Mouse (Mus musculus): Measurements from ENCODE around the gene 2210010C04Rik. TPM values are rescaled to one million over a fixed set of nuclear protein-coding genes. Genes with fewer than 3 reads are reported as not detected.

The 2210010C04Rik gene
- polyA plus RNA-seq (2012; rRNA removed), result 0.24 and 1.6 TPM in 2 replicates

DNA sequence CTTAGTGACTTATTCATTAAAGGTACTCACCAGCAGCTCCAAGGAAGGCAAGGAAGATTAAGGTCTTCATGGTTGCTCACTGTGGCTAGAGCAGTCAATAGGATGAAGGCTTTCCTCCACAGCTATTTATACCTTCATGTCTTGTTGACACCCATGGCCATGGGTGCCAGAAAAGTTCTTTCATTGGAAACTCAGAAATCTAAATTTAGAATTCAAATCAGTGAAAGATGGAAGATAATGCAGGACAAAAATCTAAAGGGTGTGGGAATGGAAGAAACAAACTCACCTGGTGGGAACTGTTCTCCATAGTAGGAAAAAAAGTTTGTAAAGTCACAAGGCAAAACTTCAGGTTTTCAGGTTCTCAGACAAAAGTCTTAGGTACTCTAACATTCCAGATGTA is at the start of gene 2210010C04Rik:
2210010C04Rik (minus strand) TSS at position 101 of the 400 bp plus-strand sequence.
- DNase-seq (ENCODE audit: low read depth), result no peak

GRCm38 (mm10) chr6:41080121-41080520 is 44.8 kb upstream of the 2210010C04Rik start:
- no peak for DNase-seq (ENCODE audit: low read depth)

GRCm38 (mm10) chr6:41078539-41079303 is 43.4 kb upstream of the 2210010C04Rik start:
- no peak for DNase-seq (ENCODE audit: low read depth)

GRCm38 (mm10) chr6:41075753-41076152 is 40.4 kb upstream of the 2210010C04Rik start:
- DNase-seq (ENCODE audit: low read depth), result no peak

DNA sequence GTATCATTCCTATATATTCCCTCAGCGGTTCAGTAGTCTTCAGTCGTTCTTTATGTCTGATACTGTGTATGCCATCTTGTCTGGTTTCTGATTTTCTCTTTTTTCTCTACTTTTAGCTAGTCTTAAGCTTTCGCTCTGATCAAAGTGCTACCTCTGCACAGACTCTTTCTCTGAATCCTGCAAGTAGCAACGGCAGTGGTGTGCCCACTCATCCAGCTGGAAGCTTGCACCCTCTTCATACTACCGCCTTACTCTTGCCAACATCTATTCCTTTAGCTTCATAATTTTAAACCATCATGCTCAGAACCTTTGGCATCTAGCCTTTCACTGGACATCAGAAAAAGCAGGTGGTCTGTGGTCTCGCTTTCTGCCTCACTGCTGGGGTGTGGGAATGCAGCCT is 28.0 kb upstream of the 2210010C04Rik start:
- DNase-seq (ENCODE audit: low read depth), result no peak

DNA sequence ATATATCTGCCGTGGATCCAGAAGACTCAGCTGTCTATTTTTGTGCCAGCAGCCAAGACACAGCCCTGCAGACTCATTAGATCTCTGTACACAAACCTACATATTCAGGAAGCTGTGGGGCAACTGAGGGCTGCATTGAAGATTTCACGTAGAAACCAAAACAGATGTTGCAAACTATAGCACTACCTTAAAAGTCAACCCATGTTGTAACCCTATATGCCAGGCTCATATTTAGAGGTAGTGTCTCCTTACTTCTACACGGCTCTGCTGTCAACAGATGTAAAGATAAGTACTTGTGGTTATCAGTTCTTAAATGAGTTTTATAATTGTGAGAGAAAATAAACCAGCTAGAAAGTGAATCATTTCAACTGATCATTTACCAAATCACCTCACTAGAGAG is 27.4 kb upstream of the 2210010C04Rik start:
- no peak for DNase-seq (ENCODE audit: low read depth)

GRCm38 (mm10) chr6:41062081-41062480 is 26.8 kb upstream of the 2210010C04Rik start:
- no peak for DNase-seq (ENCODE audit: low read depth)

GRCm38 (mm10) chr6:41061085-41061484 is 25.8 kb upstream of the 2210010C04Rik start:
- DNase-seq (ENCODE audit: low read depth), result no peak

DNA sequence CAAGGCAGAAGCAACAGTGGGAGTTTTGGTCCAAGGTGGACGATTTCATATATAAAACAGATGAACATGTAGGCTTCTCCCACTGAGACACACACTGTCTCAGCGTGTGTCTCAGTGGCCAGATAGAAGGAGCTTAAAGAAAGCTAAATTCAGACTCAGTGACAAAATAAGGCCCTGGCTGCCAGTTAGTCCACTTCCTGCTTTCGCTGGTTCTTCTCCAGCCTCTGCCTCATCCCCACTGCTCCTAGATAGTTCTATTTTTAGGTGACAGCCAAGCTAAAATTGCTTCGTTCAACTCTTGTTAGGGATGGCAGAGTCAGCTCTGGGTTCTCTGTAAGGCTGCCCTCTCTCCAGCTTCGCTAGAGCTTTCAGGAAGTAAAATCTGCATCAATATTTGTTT is 22.3 kb upstream of the 2210010C04Rik start:
- DNase-seq (ENCODE audit: low read depth), result no peak

- DNase-seq (ENCODE audit: low read depth), result no peak
Observed at GRCm38 (mm10) chr6:41055581-41055980, 20.3 kb upstream of the 2210010C04Rik start.

DNA sequence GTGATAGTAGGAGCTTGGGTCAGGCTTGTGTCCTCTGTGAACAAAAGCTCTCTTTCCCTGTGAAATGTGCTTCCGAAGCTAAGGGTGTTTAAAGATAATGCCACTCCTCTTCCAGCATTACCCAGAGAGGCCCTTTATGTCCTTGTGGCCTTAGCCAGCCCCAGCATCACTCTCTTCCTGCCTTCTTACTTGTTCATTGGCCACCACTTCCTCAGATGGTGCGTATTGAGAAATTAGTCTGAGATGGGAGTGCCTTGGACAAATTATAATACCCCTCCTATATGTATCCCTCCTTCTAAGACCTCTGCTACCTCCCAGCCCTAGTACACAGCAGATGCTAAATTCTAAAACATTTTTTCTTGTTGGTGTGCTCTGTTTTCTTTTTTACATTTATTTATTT is 19.1 kb upstream of the 2210010C04Rik start:
- DNase-seq (ENCODE audit: low read depth), result no peak

DNA sequence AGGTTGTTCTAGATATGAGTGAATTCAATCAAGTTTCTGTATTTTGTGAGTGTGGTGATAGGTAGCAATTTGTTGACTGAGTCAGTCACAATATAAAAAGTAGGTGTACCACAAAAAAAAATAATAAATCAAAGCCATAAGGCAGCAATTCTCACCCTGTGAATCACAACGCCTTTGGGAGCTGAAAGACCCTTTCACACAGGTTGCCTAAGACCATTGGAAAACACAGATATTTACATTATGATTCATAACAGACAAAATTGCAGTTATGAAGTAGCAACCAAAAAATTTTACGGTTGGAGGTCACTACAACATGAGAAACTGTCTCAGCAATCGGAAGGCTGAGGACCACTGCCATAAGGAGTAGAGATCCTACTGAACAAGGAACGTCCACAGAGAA is 16.5 kb upstream of the 2210010C04Rik start:
- no peak for DNase-seq (ENCODE audit: low read depth)

DNA sequence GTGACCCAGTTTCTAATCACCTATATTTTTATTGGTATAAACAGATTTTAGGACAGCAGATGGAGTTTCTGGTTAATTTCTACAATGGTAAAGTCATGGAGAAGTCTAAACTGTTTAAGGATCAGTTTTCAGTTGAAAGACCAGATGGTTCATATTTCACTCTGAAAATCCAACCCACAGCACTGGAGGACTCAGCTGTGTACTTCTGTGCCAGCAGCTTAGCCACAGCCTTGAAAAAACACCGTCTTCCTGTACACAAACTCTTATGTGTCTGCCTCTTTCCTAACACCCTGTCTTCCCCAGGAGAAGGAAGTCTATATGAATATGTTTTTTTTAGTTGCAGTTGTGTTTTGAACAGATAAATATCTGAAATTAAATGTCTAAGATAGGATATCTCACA is 13.3 kb upstream of the 2210010C04Rik start:
- no peak for DNase-seq (ENCODE audit: low read depth)

DNA sequence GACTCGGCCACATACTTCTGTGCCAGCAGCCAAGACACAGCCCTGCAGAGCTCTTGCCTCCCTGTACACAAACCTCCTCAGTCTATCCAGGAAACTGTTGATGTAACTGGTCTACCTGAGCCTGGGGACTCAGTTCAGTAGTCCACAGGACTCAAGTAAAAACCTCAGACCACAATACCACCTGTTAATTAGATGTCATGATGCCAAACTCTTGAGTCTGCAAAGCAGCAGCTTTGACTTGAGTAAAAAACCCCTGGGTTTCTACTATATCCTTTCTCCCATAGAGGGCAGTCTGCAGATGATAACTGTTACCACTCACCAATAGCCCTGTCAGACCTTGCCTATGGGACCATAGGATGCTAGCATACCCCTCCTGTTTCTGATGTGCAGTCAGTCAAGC is 12.7 kb upstream of the 2210010C04Rik start:
- no peak for DNase-seq (ENCODE audit: low read depth)

- DNase-seq (ENCODE audit: low read depth), result no peak
Observed at GRCm38 (mm10) chr6:41047202-41047601, 11.9 kb upstream of the 2210010C04Rik start.

DNA sequence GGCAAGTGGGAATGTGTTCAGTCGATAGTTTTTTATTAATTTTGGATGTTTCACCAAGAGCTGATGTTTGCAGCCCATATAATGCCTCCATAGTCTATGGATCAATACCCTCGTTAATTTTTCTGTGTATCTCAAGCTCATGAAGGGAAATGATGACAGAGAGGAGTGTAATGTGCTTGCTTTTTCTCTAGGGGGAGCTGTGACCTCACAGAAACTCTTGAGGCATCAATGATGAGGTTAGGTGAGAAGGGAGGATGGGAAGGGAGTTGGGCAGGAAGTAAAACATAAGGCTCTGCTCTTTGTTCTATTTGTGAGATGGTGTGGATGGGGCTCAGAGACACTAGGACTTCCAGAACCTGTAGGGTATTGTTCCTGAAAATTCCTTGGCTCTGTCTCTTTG is 11.2 kb upstream of the 2210010C04Rik start:
- no peak for DNase-seq (ENCODE audit: low read depth)

- DNase-seq (ENCODE audit: low read depth), result no peak
Observed at GRCm38 (mm10) chr6:41044753-41045152, 9.4 kb upstream of the 2210010C04Rik start.

DNA sequence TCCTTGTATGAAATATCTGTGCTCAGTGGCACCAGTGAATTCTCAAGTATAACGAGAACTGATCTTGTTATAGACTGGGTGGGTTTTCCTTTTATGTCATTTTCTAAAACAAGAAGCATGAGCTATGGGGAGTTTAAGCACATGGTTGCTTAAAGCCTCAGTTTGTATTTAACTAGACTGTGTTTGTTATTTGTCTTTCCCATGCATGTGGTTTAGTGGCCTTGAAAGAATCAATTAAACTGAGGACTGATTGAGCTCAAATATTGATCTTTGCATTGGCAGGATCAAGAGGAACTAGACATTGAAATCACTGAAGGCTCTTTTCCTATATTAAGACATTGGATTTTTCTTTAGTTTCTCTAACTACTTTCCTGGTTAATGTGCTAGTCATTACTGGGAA is 9.0 kb upstream of the 2210010C04Rik start:
- DNase-seq (ENCODE audit: low read depth), result no peak

- DNase-seq (ENCODE audit: low read depth), result no peak
Observed at GRCm38 (mm10) chr6:41032802-41033201, 2.5 kb downstream of the 2210010C04Rik start.

GRCm38 (mm10) chr6:41032231-41032630 is 3.1 kb downstream of the 2210010C04Rik start:
- no peak for DNase-seq (ENCODE audit: low read depth)

DNA sequence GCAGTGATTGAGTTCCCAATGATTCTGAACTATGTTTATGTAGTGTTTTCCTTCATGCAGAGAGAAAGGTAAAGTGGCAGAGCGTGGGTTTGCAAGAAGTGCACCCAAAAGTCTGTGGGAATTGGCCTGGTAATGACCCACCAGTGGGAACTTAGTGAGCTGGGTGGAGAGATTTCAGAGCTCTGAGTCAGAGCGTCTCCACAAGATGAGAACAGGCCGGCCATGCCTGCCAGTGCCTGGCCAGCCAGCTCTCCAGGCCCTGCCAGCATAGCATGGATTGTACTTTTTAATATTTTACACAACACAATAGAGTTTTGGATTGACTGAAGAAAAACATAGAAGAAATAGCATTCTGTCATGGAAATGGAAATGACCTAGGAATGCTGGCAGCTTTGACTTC is 4.5 kb downstream of the 2210010C04Rik start:
- DNase-seq (ENCODE audit: low read depth), result no peak

DNA sequence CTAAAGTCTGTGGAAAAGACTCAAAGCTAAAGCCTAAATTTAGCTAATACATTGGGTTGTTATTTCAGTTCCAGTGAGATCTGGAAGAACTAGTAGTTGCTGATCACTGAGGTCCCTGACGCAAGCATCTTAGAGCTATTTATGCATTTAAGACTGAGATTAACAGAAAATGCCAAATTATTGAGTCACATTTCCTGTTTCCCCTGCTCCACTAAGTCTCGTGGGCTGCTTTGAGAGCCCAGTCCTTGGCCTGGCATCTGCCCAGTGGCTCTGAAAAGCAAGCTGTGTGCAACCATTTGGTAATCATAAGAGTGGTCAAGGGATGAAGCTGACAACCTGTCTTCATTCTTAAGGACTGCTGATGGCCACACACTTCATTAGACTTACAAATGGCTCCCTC is 8.3 kb downstream of the 2210010C04Rik start:
- no peak for DNase-seq (ENCODE audit: low read depth)

DNA sequence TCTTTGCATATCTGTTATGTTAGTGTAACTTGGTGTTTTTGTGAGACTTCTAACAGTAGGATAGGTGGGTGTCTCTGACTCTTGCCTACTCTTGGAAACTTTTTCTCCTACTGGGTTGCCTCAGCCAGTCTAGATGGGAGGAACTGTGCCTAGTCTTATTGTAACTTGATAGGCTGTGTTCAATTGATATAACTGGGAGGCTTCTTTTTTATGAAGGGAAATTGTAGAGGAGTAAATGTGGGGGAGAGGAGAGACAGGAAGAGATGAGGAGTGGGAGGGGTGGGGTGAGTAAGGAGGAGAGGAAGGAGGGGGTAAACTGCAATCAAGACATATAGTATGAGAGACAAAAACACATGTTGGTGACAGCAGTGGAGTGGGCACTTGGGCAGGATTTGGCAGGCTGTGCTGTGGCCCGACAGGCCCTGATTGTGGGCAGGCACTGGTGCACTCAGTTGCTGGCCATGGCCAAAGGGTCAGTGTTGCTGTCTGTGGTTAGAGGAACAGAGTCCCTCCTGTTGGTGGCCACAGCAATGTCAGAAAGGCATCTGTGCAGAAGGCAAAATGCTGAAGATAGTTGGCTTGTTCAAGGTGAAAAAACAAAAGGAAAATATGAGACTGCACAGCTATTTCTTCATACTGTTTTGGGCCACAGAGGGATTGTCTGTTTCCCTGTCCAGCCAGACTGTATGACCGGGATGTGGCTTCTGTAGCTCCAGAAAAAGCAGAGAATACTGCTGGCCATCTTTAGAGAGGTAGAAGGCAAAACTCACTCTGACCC is 9.2 kb downstream of the 2210010C04Rik start:
- DNase-seq (ENCODE audit: low read depth), result no peak
